Mouse (Mus musculus) heart, postnatal 25 days (tissue): ENCODE data around the gene Cfp. TPM values are rescaled to one million over a fixed set of nuclear protein-coding genes. Genes with fewer than 3 reads are reported as not detected.
A peak's percentile ranks its signal among the peaks of the same experiment; 100 is the strongest.

Experiments used
- DNase-seq: peaks from one replicate; pipeline ENCODE4 v3.0.0; 2022; ENCODE audit warnings: low spot score
- intact Hi-C: fragments of 180-260 bp; cut with DNase I; formaldehyde crosslinking; loops from one replicate; pipeline ENCODE4 v1.15.1; 2025
- total RNA-seq, 2 experiments: library from RNA; stranded (reverse); gene quantifications; 2 replicates each; pipeline ENCODE4 v1.2.3; 2021

Gene Cfp
- 1 to 10 TPM; 8.3 to 9.7 TPM for total RNA-seq

DNA sequence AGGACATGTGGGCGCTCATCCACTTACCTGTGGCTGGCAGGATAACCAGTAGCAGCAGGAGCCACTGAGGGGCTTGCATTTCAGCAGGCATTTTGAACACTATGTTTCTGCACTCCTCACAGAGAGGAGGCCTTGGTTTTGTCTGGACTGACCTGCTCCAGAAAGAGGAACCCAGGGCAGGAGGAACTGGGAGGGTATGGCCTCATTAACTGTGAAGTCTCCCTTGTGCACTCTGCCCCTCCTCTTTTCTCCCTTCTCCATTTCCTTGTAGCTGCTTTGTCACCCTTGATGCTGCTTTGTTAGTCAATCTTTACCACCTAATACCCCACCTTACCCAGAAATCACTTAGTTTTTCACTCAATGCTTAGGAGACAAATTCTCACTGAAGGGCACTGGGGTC, at the start of gene Cfp:
TSS of gene Cfp (minus strand) at position 192 of the 400 bp plus-strand sequence.
- intact Hi-C loops, result no loop called here
- no peak for DNase-seq

DNA sequence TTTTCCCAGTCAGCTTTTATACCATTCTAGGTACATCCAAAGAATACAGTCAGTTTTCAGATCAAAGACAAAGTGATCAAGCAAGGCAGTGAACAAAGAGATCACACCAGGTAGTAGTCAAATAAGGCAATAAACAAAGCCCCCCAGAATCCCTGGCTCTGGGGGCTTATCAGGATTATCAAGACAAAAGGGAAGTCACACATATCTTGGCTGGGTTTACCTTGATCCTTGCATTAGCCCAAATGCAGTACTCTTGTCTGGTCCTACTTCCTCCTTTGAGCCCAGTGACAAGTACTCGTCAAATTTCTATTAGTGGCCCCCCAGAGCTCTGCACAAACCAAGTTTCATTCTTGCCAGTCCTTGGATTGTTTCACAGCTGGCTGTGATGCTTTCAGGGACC, 49.5 kb upstream of the Cfp start:
- DNase-seq, result no peak
- intact Hi-C loops, result no loop called here

DNA sequence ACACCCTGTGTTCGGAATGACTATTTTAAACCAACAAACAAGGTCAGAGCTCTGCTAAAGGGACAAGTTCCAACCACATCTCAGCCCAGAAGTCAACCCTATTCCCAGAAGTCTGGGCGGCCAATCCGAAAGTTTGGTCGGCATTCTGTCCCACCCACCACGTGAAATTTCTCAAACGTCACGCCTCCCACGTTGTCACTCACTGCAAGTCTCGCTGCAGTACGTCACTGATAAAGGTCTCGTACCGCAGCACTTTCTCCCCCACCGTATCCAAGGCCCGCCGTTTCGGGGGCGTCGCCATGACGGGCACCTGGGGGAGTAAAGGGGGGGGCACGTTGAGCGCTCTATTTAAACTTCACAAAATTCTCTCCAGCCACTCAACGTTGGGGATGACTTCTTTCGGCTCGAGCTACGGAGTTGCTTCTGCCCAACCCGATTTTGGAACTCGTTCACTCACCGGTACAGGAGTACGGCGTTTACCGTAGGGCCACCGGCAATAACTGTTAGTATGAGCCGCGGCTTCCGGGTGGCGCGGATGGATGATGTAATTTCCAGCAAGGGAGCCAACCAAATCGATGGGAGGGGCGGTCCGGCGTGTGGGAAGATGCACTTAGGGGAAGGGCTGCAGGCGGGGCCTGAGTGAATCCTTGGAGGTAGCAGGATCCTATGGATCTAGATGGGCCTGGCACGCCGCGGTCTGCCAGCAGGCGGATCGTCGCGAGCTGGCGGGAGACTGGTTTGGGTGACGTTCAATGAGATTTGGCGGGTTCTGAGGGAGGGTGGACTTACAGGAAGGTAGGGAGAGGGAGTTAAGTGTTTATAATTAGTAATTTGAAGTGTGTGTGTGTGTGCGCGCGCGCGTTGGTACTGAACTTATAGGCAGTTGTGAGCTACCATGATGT, 30.4 kb upstream of the Cfp start, which contains the start of gene Uxt:
TSS of gene Uxt (minus strand) at position 541 of the 902 bp plus-strand sequence.
- DNase-seq, result peak; percentile 76
- intact Hi-C loops, result loop anchor here (5.0 kb wide), 1 partner anchor 101 kb away; the partner anchor contains the start of gene Zfp182

DNA sequence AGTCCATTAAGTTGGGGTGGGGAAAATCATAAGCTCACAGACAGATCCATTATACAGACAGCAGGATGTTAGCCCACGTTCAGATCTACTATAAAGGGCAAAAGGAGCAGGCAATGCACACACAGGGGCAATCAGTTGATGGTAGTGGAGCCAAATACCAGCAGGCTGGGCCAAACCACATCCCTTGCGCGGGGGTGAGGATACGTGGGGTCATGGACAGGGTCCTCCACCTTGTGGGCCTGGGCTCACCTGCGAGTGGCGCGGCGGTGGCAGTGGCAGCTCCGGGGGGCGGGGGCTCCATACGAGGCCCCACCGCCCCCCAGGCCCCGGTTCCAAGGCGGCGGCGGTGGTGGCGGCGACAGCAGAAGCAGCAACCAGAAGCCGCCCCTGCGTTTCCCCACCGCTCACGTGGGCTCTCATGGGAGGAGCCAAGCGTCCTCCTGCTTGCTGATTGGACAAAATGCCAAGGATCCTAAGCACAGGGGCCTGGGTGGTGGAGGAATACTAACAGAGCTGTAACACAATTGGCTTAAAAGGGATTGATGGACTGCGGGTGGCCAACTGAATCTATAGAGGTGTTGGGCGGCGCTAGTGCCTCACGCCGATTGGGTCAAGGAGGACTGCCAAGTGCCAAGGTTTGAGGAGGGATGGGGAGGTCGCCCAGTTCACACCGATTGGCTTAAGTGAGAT, 19.0 kb upstream of the Cfp start, which contains the start of gene Elk1:
TSS of gene Elk1 (minus strand) at position 418 of the 690 bp plus-strand sequence.
- peak; percentile 81 for DNase-seq
- intact Hi-C loops, result no loop called here

DNA sequence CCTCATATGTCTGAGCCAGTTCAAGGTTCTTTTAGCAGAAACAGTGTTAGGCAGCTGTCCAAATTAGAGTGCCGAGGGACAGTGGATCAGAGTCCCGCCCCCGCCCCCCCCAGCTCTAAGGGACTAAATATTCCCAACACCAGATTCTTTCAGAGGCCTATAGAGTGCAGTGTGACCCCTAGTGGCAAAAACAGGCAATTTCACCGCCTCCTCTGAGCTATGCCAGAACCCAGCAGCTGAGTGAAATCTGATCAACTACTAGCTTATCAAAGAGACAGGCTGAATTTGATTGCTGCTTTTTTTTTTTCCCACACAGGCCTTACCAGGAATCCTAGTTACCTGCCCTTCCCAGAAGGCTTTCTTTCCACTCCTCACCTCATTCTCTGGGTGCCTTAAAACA, 14.7 kb upstream of the Cfp start:
- no peak for DNase-seq
- intact Hi-C loops, result loop anchor here (5.0 kb wide), 3 partner anchors 99 to 284 kb away; no protein-coding TSS in a partner anchor

DNA sequence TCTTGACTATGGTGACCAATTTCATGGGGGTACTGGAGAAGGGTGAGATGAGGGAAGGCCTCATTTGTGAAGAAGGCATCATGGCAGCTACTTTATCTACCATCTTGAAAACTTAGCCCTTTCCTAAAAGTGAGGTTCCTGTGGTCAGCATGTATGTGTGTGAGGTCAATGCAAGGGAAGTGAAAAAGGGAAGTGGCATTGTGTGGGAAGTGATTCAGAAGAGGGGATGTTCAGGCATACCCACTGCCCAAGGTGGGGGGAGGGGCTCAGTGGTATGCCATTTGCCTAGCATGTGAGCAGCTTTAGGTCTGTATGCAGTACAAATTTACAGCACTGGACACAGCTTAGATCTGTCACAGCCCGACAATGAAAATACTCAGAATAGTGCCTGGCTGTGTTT, 608 bp upstream of the Cfp start:
- no peak for DNase-seq

DNA sequence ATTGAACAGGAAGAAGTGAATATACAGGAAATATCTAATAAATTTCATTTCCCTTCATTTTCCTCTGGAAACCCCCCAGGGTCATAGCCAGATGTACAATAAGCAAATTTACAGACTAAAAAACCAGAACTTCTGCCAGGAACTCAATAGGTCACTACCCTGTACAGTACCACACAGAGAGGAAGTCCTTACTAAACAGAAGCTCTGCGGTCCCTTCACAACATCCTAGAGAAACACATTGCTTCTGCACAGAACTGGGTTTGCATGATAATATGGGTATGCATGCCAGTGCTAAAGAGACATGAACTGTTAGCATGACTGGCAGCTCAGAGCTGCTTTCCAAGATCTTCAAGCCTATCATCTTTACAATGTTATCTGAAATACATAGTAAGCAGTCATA, 1.5 kb downstream of the Cfp start:
- no peak for DNase-seq
- intact Hi-C loops, result no loop called here

More for the DNA sequence above, 608 bp upstream of the Cfp start:
- intact Hi-C loops, result no loop called here

DNA sequence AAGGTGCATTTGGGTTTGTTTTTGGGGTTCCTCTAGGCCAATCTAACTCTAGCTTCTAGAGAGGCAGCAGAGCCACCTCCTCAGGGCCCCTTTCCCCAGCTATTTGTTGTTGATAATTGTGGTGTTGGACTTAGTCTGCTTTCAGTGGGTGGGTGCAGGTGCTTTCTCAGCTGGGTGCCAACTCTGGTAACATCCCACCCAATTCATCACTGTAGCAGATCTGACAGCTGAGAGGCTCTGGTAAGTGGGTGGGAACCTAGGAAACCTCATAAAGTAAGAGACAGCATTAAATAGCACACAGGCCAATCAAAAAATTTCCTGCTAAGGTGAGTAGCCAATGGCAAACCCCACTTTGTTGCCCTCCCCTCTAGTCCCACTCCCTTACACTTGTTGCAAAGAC, 6.4 kb downstream of the Cfp start:
- DNase-seq, result no peak
- intact Hi-C loops, result loop anchor here (5.0 kb wide), 2 partner anchors 53 to 93 kb away; partner anchors contain the start of gene Timp1

DNA sequence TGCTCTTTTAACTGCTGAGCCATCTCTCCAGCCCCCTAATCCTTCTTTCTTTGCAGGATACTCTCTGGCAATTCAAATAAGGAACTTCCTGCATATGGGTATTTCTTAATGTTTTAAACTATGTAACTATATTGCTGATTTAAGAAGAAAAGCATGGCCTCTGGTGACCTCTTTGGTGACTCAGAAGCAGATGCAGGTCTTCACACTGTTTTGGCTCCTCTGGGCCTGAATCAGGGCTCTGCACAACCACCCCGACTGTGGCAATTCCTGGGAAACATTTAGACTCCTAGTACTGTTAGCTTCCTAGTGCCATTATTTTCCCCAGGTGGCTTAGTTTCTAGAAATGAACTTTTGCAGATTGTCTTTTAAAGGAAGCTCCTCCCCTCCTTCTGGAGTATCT, 7.8 kb downstream of the Cfp start:
- DNase-seq, result no peak
- intact Hi-C loops, result loop anchor here (5.0 kb wide), 2 partner anchors 51 to 91 kb away; partner anchors contain the start of gene Timp1

DNA sequence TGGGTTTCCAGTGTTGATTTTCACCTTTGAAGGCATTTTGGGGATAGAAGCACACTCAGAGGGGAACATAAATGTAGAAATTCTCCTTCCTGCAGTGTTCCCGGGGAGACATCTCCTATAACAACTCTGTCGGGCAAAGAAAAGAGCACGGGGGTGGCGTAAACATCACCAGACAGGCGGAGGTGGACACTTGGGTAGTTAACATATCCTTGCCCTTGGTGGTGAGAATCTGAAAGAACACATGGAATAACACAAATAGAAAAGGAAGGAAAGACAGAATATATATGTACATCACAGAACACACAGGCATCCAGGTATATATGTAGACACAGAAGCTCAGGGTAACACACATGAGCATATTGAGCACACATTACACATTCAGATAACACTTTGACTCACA, 10.0 kb downstream of the Cfp start:
- intact Hi-C loops, result loop anchor here (5.0 kb wide), 2 partner anchors 49 to 89 kb away; partner anchors contain the start of gene Timp1
- DNase-seq, result no peak

DNA sequence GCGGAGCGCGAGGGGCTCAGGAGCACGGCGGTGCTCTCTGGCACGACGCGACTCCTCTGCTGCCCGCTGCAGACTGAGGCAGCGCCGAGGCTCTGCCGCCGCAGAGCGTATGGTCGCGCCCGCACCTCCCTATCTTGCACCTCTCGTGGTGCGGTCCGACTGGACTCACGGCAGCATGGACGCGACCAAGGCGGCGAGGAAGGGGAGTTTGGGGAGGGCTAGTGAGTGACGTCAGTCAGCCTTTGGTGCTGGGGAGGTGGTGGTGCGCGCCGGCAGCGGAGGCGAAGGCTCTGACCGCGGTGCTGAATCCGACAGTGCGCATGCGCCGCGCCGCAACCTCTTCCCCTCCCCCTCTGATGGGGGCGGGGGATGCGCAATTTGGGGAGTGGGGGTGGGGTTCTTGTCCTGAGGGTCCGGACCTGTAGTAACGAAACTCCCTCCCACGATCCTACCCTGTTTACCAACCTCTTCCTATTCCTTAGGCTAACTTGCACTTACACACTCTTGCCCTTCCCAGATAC, 10.5 kb downstream of the Cfp start, which contains the start of gene Syn1:
TSS of gene Syn1 (minus strand) at position 161 of the 521 bp plus-strand sequence.
- DNase-seq, result peak; percentile 42
- intact Hi-C loops, result loop anchor here (5.0 kb wide), 2 partner anchors 49 to 89 kb away; partner anchors contain the start of gene Timp1

DNA sequence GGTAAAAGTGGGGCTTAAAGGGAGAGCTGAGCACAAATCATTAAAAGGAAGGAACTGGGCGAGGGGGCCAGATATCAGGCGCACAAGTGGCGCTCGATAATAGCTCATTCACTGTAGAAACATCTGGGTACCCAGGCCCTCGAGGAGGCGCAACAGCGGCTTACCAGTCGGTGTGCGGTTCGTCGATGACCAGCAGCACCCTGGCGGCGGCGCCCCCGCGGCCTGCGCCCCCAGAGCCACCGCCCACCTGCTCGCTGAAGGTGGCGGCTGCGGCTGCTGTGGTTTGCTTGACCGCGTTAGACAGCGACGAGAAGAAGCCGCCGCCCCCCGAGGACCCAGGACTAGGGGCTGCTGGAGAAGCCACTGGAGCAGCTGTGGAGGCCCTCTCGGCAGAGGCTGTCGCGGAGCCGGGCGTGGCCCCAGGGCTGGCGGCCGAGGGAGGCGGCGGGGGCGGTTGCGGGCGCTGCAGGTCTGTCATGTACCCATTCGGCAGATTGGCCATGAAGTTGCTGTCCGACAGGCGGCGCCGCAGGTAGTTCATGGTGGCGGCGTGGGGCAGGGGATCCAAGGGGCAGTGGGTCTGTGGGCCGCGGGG, 11.0 kb downstream of the Cfp start:
- no peak for DNase-seq
- intact Hi-C loops, result loop anchor here (5.0 kb wide), 2 partner anchors 48 to 88 kb away; partner anchors contain the start of gene Timp1

DNA sequence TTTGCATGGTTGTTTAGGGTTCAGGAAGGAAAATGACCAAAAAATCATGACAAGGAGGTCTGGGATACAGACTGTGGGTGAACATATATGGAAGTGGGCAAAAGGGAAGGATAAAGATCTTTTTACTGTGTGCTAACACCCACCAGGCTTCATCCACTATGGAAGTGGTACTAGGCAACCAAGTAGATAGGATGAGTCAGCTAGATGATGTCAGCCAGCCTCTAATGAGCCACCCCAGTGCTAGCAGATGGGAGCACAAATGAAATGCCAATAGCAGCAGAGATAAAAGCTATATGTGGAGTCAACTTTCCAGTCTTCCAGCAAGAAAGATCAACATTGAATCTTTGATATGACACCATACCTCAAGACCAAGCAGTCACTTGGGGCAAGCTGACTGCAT, 16.3 kb downstream of the Cfp start:
- no peak for DNase-seq
- intact Hi-C loops, result no loop called here

DNA sequence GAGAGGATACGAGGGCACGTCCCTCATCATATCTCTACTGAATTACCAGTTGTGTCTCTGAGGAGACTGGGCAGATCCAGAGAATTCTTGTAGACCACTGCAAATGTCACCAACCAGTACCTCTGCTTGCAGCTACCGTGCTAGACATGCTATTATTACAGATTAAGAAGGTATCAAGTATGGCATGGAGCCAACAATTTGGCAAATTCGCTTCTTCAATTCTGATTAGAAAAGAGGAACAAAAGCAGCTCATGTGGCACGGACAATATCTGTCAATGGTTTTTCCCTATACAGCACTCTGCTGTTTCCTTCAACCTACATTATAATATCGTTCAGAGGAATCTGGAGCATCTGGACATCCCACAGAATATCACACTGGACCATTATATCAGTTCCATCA, 17.6 kb downstream of the Cfp start:
- DNase-seq, result no peak
- intact Hi-C loops, result no loop called here

DNA sequence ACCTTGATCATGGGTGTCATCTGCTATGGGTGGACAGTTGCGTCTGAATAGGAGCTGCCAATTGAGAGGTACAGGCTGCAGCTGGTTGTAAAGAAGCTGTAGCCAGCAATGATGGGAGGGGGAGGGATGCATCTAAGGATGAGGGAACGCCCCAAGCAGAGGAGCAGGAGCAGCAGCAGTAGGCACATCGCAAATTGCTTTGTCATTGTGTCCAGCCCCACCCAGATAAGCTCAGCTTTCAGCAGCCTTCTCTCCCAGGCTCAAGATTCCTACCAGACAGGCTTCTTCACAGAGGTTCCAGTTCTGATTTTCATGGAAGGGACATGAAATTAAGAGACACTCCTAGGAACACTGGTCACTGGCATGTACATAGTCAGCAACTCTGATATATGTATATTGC, 21.3 kb downstream of the Cfp start:
- intact Hi-C loops, result no loop called here

More for the DNA sequence above, 21.3 kb downstream of the Cfp start:
- no peak for DNase-seq

Other genes starting within 250 kb of the Cfp start
- 100 to 1,000 TPM; 133 to 152 TPM for gene Cdk16, start 243.6 kb downstream of the Cfp start, total RNA-seq
- 1 to 10 TPM; 4.3 to 6.5 TPM for gene Usp11, start 227.6 kb downstream of the Cfp start, total RNA-seq
- gene Araf, start 133.7 kb downstream of the Cfp start, total RNA-seq, result 10 to 100 TPM; 81.2 to 86.3 TPM
- 1 to 10 TPM; 5.5 to 7.1 TPM for gene Timp1, start 61.4 kb downstream of the Cfp start, total RNA-seq
- gene Syn1, start 10.6 kb downstream of the Cfp start, total RNA-seq, result under 1 TPM; 0.36 to 0.39 TPM
- gene Elk1, start 19.1 kb upstream of the Cfp start, total RNA-seq, result 10 to 100 TPM in 1 of 2 experiments, 1 to 10 TPM in 1; 9.6 to 10.2 TPM
- 10 to 100 TPM; 31.4 to 36.9 TPM for gene Uxt, start 30.5 kb upstream of the Cfp start, total RNA-seq
- gene Zfp182, start 130.8 kb upstream of the Cfp start, total RNA-seq, result 1 to 10 TPM; 3.4 to 3.8 TPM
- gene Spaca5, start 136.9 kb upstream of the Cfp start, total RNA-seq, result not detected
- gene Zfp300, start 158.0 kb upstream of the Cfp start, total RNA-seq, result under 1 TPM; 0.56 to 0.78 TPM
- not detected for gene Ssxa1, start 184.3 kb upstream of the Cfp start, total RNA-seq
- not detected for gene Gm21876, start 244.1 kb upstream of the Cfp start, total RNA-seq